Mouse (Mus musculus) lung, postnatal 0 days (tissue): ENCODE results near the gene Rftn1.

ENCODE experiments used
- CTCF ChIP-seq: IDR thresholded peaks from 2 replicates; pipeline ENCODE4 v1.5.1; 2016; ENCODE audit warnings: antibody characterized with exemption, mild to moderate bottlenecking
- EP300 ChIP-seq: IDR thresholded peaks from 2 replicates; pipeline ENCODE4 v1.6.1; 2016; ENCODE audit warnings: antibody characterized with exemption, mild to moderate bottlenecking, control low read depth

GRCm38 (mm10) chr17:50063832-50064627 is 126.4 kb downstream of the Rftn1 start:
- TF ChIP-seq CTCF (no peak), EP300 (no peak)
